ENCODE assay signal across 8 mouse cellular contexts in genomic region chr4:150625425-150625824, GRCm38 (mm10). TPM values are rescaled to one million over a fixed set of nuclear protein-coding genes. Genes with fewer than 3 reads are reported as not detected.
A peak's percentile ranks its signal among the peaks of the same experiment; 100 is the strongest.
DNase-seq lines count a peak whose midpoint lies in the region; ATAC-seq lines count a peak whose summit lies in the region.

No protein-coding gene starts in this region.

- no peak overlapping the region for H3K27ac ChIP-seq in limb, embryonic 10.5 days
- 0 out of 2 replicates have a peak overlapping the region, but pooled peaks have one; percentile 25 for H3K27ac ChIP-seq in midbrain, embryonic 13.5 days

- H3K4me3 ChIP-seq in limb, embryonic 10.5 days = no peak overlapping the region
- no peak overlapping the region for H3K4me3 ChIP-seq in midbrain, embryonic 13.5 days (replicated peaks)

- no peaks in the 10 kb centered on the region for H3K27me3 ChIP-seq in limb, embryonic 10.5 days (ENCODE audit: low read depth, poor library complexity, severe bottlenecking)
- H3K27me3 ChIP-seq in midbrain, embryonic 13.5 days = no peaks in the 10 kb centered on the region

- H3K4me2 ChIP-seq in midbrain, embryonic 13.5 days (replicated peaks) = no peak overlapping the region

- peak; percentile 50; the same call in 1 of the 2 replicates for ATAC-seq in frontal cortex, adult (ENCODE audit: low TSS enrichment)
- peak; percentile 40; the same call in 1 of the 2 replicates for ATAC-seq in midbrain, embryonic 13.5 days

- no peak overlapping the region for H3K9ac ChIP-seq in midbrain, embryonic 13.5 days (replicated peaks)

- peaks cover 27% of the 10 kb centered on the region for H3K36me3 ChIP-seq in limb, embryonic 10.5 days
- H3K36me3 ChIP-seq in midbrain, embryonic 13.5 days = peaks cover 24% of the 10 kb centered on the region

- 0 out of 2 replicates have a peak, but pooled peaks cover 13% of the 10 kb centered on the region for H3K4me1 ChIP-seq in limb, embryonic 10.5 days
- 0 out of 2 replicates have a peak, but pooled peaks cover 5% of the 10 kb centered on the region for H3K4me1 ChIP-seq in midbrain, embryonic 13.5 days (replicated peaks)

- DNase-seq in right cerebral cortex, adult 2 months (ENCODE audit: low spot score in 2 of 2) = peak; percentile 63 to 73
- no peak for DNase-seq in right cerebral cortex, postnatal 36 days (ENCODE audit: low spot score in 2 of 2)
- peak; percentile 73 for DNase-seq in cerebellum, adult 11-12 months
- peak; percentile 46 for DNase-seq in hindlimb bud, embryonic 11.5 days (ENCODE audit: extremely low spot score, low read depth, low spot score)
- DNase-seq in limb, embryonic 10.5 days (ENCODE audit: low spot score) = peak; percentile 70
- DNase-seq in spleen, postnatal 36 days (ENCODE audit: low spot score in 2 of 2) = peak; percentile 42 to 55

- 44% methylated on average over 1 of the region's 1 CpGs for WGBS in limb, embryonic 10.5 days
- WGBS in midbrain, embryonic 13.5 days = 52% methylated on average over 1 of the region's 1 CpGs

- H3K9me3 ChIP-seq in limb, embryonic 10.5 days (replicated peaks) = no peaks in the 10 kb centered on the region
- no peaks in the 10 kb centered on the region for H3K9me3 ChIP-seq in midbrain, embryonic 13.5 days

RNA-seq across cellular contexts. Expression of gene Slc45a1, which starts 26.5 kb away (rescaled TPM):
- polyA plus RNA-seq in limb, embryonic 10.5 days (2016; fragmentation: Nextera tagmentation; extraction: Ambion mirVana) = 0.25 and 0.71 TPM in 2 replicates
- polyA plus RNA-seq in midbrain, embryonic 13.5 days (2015; fragmentation: Nextera tagmentation; extraction: Ambion mirVana) = 18.1 and 20.7 TPM in 2 replicates

Comparison
In these comparisons a context has a peak if more than half of its experiments do, and no peak if none do; other contexts are left out.
1. DNase-seq: peak in right cerebral cortex, adult 2 months (2 of 2), cerebellum, adult 11-12 months (single experiment), hindlimb bud, embryonic 11.5 days (single experiment), limb, embryonic 10.5 days (single experiment) and spleen, postnatal 36 days (2 of 2); none in right cerebral cortex, postnatal 36 days (0 of 2).
2. RNA of gene Slc45a1, which starts 26.5 kb away (polyA plus RNA-seq): 18.1 to 20.7 TPM in midbrain, embryonic 13.5 days; 0.25 to 0.71 TPM in limb, embryonic 10.5 days; every median in the first group is over 10 times any median in the second.